Mouse (Mus musculus) retina, postnatal 7 days (tissue): ENCODE measurements around the gene Wdfy3.
"Not testable (repeated sequence)": the region's sequence is repeated elsewhere in the genome, so short reads cannot be mapped to it uniquely, and the experiment has no call there.

Experiments used
- DNase-seq: peaks from one replicate; pipeline ENCODE4 v3.0.0-alpha.2; 2012; ENCODE audit warnings: low read depth, low spot score

Wdfy3 gene

DNA sequence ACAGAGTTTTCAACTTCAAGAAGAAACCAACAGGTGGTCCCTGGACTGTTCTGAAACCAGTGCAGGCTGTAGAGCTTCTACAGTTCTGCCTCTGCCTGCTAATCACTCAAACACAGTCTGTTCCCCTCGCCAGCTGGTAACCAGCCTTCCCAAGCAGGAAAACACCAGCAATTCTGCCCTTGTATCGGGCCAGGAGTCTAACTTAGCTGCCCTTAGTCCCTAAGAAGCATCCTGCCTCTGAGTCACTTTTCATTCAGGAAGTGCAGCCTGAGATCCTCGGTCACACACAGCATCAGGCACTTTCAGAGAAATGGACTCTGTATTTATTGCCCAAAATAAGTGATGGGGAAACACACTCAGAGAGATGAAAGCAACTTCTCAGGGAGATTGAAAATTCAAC lies 66.3 kb downstream of the Wdfy3 start:
- DNase-seq: no peak

DNA sequence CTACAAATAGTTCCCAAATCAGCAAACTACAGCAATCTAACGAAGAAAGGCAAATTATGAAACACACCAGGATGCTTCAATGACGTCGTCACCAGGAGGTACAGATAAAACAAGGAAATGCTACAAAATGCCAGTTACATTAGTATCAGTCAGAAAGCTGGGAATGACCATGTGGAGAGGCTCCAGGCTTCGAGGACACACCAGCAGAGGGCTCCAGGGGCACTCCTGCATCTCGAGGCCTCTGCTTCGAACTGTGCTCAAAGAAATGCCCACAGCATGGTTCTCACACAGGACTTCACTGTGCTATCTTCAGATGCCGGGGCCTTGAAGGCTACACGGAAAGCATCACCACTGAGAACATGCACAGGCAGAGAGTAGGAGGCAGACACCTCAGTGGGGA lies 68.7 kb downstream of the Wdfy3 start:
- no peak for DNase-seq

DNA sequence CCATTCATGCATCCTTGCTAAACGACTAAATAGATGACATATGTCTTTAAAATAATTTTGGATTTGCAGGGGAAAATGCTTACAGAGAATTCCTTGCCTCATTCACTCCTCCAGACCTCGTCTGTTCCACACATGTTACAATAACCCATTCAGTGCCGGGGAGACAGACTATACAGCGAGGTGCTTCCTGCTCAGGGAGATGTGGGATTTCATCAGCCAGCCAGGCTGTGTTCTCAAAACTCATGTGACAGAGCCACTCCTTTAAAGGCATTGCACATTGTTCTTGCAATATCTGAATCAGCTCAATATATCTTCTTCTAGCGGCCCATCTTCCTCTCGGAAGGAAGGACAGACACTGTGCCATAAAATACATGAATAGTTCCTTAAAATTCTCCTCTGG lies 70.8 kb downstream of the Wdfy3 start:
- no peak for DNase-seq

DNA sequence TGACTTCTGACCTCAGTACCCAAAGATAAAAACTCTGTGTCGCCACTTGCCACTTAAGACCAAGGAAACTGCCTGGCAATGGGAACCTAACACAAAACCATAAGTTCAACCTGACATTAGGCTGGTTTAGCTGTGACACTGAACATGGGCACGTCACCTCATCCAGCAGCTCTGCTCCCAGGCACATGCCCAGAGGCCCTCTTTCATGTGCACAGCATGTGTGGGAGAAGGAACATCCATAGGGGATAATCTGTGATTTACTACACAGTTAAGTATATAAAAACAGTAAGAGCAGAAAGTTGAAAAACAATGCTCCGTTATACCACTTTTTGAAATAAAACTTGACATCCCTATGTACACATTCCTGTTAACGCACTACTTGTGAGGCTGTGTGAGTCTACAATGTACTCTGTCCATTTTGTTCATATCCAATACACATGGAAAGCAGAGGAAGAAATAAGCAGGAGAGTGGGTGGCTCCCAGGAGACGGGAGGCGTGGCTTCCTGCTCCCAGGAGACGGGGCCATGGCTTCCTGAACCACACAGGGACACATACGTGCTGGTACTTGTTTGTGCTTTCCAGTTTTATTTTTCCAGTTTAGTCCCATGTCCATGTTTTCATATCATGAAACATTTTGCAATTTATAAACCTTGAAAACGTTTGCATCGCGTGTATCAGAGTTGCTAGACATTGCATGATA lies 73.5 kb downstream of the Wdfy3 start:
- DNase-seq: no peak

GRCm38 (mm10) chr5:101995451-101995995 lies 74.2 kb downstream of the Wdfy3 start:
- no peak for DNase-seq

- DNase-seq: no peak
Observed at GRCm38 (mm10) chr5:101993996-101994395, 75.7 kb downstream of the Wdfy3 start.

DNA sequence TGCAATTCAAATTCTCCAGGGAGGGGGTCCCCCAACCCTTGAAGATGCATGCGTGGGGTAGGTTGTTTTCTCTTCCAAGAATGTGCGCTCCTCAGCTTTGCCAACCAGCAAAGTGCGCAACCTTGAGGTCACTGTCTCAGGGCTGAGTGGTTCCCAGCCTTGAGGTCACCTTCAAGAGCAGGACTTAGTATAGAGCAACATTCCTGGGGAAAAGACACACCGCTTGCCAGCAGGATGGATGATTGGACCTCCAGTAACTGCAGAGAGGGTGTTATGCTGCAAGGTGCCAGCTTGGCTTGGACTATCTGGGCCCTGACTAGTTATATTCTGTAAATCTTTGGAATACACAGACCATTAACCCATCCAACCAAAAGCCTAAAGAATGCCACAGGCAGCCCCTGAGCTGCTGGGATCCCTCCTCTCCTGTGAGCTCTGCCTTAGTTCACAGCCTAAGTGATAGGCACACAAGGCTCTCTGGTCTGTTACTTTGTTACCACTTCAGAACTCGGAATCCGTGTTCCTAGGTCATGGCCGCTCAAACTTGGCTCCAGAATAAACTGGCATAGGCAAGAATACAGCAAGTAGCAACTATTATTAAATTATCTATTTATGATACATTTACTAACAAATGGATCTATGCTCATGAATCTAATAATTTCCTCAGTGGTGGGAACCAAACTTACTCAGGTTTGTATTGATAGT lies 76.6 kb downstream of the Wdfy3 start:
- DNase-seq: no peak

GRCm38 (mm10) chr5:101990298-101990845 lies 79.3 kb downstream of the Wdfy3 start:
- no peak for DNase-seq

- no peak for DNase-seq
Observed at GRCm38 (mm10) chr5:101988476-101988875, 81.2 kb downstream of the Wdfy3 start.

- no peak for DNase-seq
Observed at GRCm38 (mm10) chr5:101986694-101987093, 83.0 kb downstream of the Wdfy3 start.

DNA sequence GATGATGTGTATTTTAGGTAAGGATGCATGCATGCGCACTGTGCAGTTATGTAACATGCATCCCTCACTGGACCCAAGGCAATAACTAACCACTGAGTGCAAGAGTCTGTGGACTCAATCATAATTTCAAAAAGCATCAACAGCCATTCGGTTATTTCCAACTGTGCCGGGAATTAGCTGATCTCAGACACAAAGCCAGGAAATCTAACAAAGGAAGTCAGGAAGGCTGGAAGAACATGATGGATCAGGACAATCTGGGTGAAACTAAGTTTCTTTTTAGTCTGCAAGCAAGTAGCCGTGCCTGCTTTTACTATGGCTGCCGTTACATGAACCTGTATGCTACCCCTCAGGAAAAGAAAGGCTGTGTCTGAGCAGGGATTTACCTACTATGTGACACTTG lies 87.5 kb downstream of the Wdfy3 start:
- no peak for DNase-seq

- DNase-seq: no peak
Observed at GRCm38 (mm10) chr5:101979594-101979993, 90.1 kb downstream of the Wdfy3 start.

DNA sequence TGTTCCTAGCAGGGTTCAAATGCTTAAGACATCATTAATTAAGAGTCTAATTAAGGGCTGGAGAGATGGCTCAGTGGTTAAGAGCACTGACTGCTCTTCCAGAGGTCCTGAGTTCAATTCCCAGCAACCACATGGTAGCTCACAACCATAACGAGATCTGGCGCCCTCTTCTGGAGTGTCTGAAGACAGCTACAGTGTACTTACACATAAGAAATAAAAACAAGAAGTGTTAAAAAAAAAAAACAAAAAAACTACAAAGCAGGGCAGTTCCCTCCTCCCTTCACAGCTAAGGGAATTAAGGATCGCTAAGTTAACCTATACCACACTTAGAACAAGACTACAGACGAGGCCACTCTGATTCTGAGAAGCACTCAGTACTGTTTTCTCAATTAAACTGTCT lies 97.1 kb downstream of the Wdfy3 start:
- not testable (repeated sequence) for DNase-seq

DNA sequence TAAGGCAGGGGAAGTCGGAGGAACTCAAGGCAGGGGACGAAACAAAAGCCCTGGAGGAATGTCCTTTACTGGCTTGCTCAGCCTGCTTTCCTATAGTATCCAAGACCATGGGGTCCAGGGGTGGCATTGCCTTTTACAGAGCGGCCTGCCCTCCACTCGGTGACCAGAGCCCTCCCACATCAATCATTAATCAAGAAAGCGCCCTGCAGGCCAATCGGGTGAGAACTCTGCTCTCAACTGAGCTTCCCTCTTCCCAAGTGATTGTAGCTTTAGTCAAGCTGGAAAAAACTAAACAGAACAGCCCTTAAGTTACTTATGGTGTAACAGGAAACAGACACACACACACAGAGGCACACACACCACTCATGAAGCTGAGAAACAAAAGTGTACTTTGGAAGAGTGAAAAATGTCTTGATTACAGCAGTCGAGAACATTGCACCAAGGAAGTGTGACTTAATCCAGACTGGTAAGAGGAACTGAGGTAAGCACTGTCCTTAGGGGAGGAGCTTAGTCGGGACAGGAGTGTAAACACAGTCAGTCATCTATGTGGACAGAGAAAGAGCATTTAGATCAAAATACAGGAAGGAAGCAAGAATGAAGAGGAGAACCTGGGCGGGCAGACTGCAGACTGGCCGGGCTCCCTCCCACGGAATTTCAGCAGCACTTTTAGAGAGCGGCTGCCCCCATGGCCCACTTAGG lies 101.4 kb downstream of the Wdfy3 start:
- no peak for DNase-seq

GRCm38 (mm10) chr5:101967832-101968152 lies 101.9 kb downstream of the Wdfy3 start:
- no peak for DNase-seq

DNA sequence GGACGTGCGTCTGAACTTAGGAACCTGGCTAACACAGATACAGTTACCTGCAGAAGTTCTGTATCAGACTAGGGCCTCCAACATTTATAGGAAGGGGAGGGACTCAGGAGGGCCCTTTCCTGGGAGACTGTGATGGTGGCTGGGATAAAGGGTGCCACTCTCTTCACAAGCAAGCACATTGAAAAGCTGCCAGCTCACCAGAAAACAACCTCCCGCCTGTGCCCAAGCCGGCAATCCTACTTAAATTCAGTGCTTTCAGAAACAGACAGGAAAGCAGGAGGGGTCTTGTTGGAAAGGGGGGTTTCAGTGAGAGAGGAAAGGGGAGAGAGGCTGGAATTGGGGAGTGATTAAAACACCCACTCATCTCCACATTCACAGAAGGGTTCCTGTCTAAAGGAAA lies 106.9 kb downstream of the Wdfy3 start:
- no peak for DNase-seq

GRCm38 (mm10) chr5:101959369-101959768 lies 110.4 kb downstream of the Wdfy3 start:
- DNase-seq: no peak

- no peak for DNase-seq
Observed at GRCm38 (mm10) chr5:101958941-101959340, 110.8 kb downstream of the Wdfy3 start.

DNA sequence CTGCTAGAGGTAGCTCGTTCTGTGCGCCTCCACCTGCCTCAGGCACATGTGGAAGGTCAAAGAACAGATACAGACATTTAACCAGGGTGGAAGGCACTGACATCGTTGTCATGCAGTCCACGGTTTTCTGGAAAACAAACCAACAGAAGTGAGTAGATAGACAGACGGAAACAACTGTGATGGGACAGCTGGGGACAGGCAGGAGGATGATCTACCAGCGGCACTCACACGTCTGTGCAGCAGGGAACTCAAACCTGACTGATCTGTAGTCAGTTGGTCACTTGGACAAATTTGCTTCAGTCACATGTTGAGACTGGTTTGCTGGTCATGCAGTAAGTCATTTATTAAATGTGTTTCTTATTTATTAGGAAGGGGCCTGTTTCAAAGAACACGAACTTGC lies 112.3 kb downstream of the Wdfy3 start:
- no peak for DNase-seq

DNA sequence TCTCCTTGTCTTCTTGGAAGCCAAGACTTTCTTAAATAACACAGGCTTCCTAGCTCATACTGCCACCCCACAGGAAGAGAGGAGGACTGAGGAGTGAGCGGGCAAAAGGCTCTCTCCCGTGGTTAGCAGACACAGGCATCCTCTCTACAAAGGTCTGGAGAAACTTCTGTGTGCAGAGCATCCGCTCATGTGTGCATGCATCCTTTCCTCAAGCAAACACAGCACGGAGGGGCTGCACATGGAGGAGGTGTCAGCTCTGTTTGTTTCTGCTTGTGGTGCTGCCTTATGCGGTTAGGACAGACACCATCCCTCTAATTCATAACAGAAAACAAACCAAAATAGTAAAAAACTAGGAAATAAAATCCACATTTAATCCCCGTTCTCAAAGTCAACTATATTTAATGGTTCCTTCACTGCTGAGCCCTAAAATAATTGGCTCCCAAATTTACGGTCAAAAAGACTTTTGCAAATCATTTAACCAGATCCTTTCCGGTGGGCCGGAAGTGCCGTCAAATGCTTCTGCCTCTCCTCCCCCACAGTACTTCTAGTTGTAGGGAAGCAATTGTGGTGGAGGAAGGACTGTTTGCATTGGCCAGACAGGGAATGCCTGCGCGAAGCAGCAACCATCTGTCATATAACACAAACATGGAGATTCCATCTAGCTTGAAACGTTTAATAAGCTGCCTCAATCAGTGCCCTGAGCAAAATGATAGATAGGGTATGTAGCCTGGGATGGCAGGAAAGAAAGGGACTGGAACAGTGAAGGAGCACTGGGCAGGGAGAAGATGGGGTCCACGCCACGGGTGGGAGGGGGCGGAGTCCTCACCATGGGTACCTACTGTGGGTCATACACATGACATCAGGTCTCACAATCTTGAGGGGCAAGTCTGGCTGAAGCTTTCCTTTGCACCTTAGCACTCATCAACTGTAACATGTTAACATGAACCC lies 115.1 kb downstream of the Wdfy3 start:
- no peak for DNase-seq

DNA sequence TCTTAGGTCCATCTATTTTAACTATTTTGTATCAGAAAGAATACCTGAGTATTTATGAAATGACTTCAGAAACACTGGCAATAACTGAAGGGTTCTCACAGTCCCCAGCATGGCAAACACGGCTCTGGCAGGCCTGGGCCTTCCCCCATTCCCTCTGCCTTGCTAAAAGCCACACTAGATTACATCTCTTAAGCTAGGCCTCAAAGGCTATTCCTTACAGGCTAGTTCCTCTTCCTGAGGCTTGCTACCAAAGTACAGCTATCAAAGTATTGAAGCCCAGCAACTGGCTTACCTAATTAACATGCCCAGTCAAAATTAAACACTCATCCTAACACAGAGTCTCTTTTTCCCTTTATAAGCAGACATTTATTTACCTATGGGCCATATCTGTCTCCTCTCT lies 117.8 kb downstream of the Wdfy3 start:
- no peak for DNase-seq
